Mouse (Mus musculus) heart, postnatal 0 days (tissue): ENCODE measurements at regions not wholly inside any gene's neighbourhood (a gene's known extent, or its start where the extent isn't known, plus 50 kb on each side); places are given as distances from the start of the nearest gene placed in this dataset.
"Not testable (repeated sequence)": the region's sequence is repeated elsewhere in the genome, so short reads cannot be mapped to it uniquely, and the experiment has no call there.

Experiments used
- ATAC-seq: fragments of 200-750 bp; cut with Nextera tagmentation; 2 replicates; pipeline ENCODE4 v1.8.0; 2017; ENCODE audit warnings: low read depth, moderate number of reproducible peaks, moderate library complexity; ENCODE audit not compliant: insufficient read depth
- DNase-seq: peaks from one replicate; pipeline ENCODE4 v3.0.0-alpha.2; 2016; ENCODE audit warnings: low spot score
- H3K27ac ChIP-seq: fragments of 300-500 bp; sonication (generic); 2 replicates; pipeline ENCODE4 v1.5.1; 2014; ENCODE audit warnings: low read depth, mild to moderate bottlenecking
- H3K27me3 ChIP-seq: fragments of 300-500 bp; sonication (generic); 2 replicates; pipeline ENCODE4 v1.6.1; 2014; ENCODE audit warnings: low read length, mixed read lengths; ENCODE audit not compliant: control insufficient read depth, insufficient read depth
- H3K36me3 ChIP-seq: fragments of 300-500 bp; sonication (generic); replicated peaks from 2 replicates; pipeline ENCODE4 v1.6.1; 2014; ENCODE audit warnings: low read length, mixed read lengths; ENCODE audit not compliant: control insufficient read depth, insufficient read depth
- H3K4me1 ChIP-seq: fragments of 300-500 bp; sonication (generic); 2 replicates; pipeline ENCODE4 v1.6.1; 2014; ENCODE audit warnings: antibody characterized with exemption; ENCODE audit not compliant: control insufficient read depth, insufficient read depth
- H3K4me2 ChIP-seq: fragments of 300-500 bp; sonication (generic); 2 replicates; pipeline ENCODE4 v1.6.1; 2014; ENCODE audit warnings: low read depth, mild to moderate bottlenecking, low read length, moderate library complexity
- H3K4me3 ChIP-seq: fragments of 300-500 bp; sonication (generic); 2 replicates; pipeline ENCODE4 v1.5.1; 2014; ENCODE audit warnings: low read depth, low read length
- H3K9ac ChIP-seq: fragments of 300-500 bp; sonication (generic); replicated peaks from 2 replicates; pipeline ENCODE4 v1.6.1; 2014; ENCODE audit warnings: low read depth, low read length, mixed read lengths
- H3K9me3 ChIP-seq: fragments of 300-500 bp; sonication (generic); replicated peaks from 2 replicates; pipeline ENCODE4 v1.6.1; 2016; ENCODE audit warnings: low read length; ENCODE audit not compliant: control insufficient read depth
- CTCF ChIP-seq: IDR thresholded peaks from 2 replicates; pipeline ENCODE4 v1.5.1; 2016; ENCODE audit warnings: antibody characterized with exemption, control low read depth, low read depth
- EP300 ChIP-seq: IDR thresholded peaks from 2 replicates; pipeline ENCODE4 v1.6.1; 2016; ENCODE audit warnings: antibody characterized with exemption, low read depth
- WGBS: fragments of 180-500 bp; shearing (Covaris S2); extraction: QIAGEN DNeasy Blood & Tissue Kit; methylation state at CpG from one replicate; pipeline ENCODE4 v1.1.7; 2014; 5-methylcytosine and 5-hydroxymethylcytosine counted together

GRCm38 (mm10) chr3:18524011-18524410 is 575.8 kb downstream of the Cypt12 start:
- no peak for DNase-seq
- ATAC-seq = no peak

GRCm38 (mm10) chr3:18557201-18557600 is 609.0 kb downstream of the Cypt12 start:
- DNase-seq (no peak), ATAC-seq (no peak)
- no peak overlapping the region for H3K4me2 ChIP-seq
- H3K9ac ChIP-seq = no peak overlapping the region
- no peak overlapping the region for H3K27ac ChIP-seq
- no peaks in the 10 kb centered on the region for H3K4me1 ChIP-seq
- 78% methylated on average over 2 of the region's 2 CpGs for WGBS
- H3K36me3 ChIP-seq = no peaks in the 10 kb centered on the region
- H3K4me3 ChIP-seq = no peak overlapping the region
- TF ChIP-seq CTCF (no peak), EP300 (no peak)
- H3K27me3 ChIP-seq = no peaks in the 10 kb centered on the region
- H3K9me3 ChIP-seq = no peaks in the 10 kb centered on the region

More at GRCm38 (mm10) chr3:18524011-18524410, 575.8 kb downstream of the Cypt12 start:
- no peaks in the 10 kb centered on the region for H3K36me3 ChIP-seq
- H3K9me3 ChIP-seq = no peaks in the 10 kb centered on the region
- H3K4me2 ChIP-seq = no peak overlapping the region
- no peak for TF ChIP-seq CTCF
- no peak for TF ChIP-seq EP300
- no peaks in the 10 kb centered on the region for H3K4me1 ChIP-seq
- 51% methylated on average over 2 of the region's 2 CpGs for WGBS
- no peak overlapping the region for H3K27ac ChIP-seq
- H3K27me3 ChIP-seq = no peaks in the 10 kb centered on the region
- no peak overlapping the region for H3K9ac ChIP-seq
- no peak overlapping the region for H3K4me3 ChIP-seq

- ATAC-seq (no peak), DNase-seq (no peak)
- H3K4me3 ChIP-seq = no peak overlapping the region
- TF ChIP-seq EP300 = no peak
- TF ChIP-seq CTCF = no peak
- H3K4me2 ChIP-seq = no peak overlapping the region
- no peaks in the 10 kb centered on the region for H3K36me3 ChIP-seq
- H3K9ac ChIP-seq = no peak overlapping the region
- no peaks in the 10 kb centered on the region for H3K9me3 ChIP-seq
- H3K4me1 ChIP-seq = no peaks in the 10 kb centered on the region
- WGBS = 59% methylated on average over 4 of the region's 4 CpGs
- no peaks in the 10 kb centered on the region for H3K27me3 ChIP-seq
- H3K27ac ChIP-seq = no peak overlapping the region
Measured at GRCm38 (mm10) chr3:18560282-18560785, 612.1 kb downstream of the Cypt12 start.

GRCm38 (mm10) chr3:18580911-18581626 is 632.9 kb downstream of the Cypt12 start:
- not testable (repeated sequence) for H3K4me2 ChIP-seq, H3K27ac ChIP-seq, H3K4me1 ChIP-seq, H3K9me3 ChIP-seq, H3K36me3 ChIP-seq, H3K27me3 ChIP-seq, DNase-seq, ATAC-seq, H3K9ac ChIP-seq, H3K4me3 ChIP-seq
- 65% methylated on average over 12 of the region's 12 CpGs for WGBS

GRCm38 (mm10) chr3:18620608-18621007 is 672.4 kb downstream of the Cypt12 start:
- WGBS = 23% methylated on average over 7 of the region's 7 CpGs
- no peaks in the 10 kb centered on the region for H3K9me3 ChIP-seq

GRCm38 (mm10) chr3:18623831-18624304 is 675.7 kb downstream of the Cypt12 start:
- no peaks in the 10 kb centered on the region for H3K9me3 ChIP-seq
- peak overlapping the region; percentile 53; the same call in 1 of the 2 replicates for H3K9ac ChIP-seq
- H3K36me3 ChIP-seq = no peaks in the 10 kb centered on the region
- ATAC-seq (peak; percentile 66), DNase-seq (peak; percentile 84)
- TF ChIP-seq CTCF (peak; percentile 70), EP300 (no peak)
- no peaks in the 10 kb centered on the region for H3K27me3 ChIP-seq
- peak overlapping the region; percentile 74 for H3K27ac ChIP-seq
- H3K4me3 ChIP-seq = peak overlapping the region; percentile 49
- H3K4me1 ChIP-seq = 0 out of 2 replicates have a peak, but pooled peaks cover 5% of the 10 kb centered on the region
- peak overlapping the region; percentile 73 for H3K4me2 ChIP-seq
- 3% methylated on average over 4 of the region's 4 CpGs for WGBS

More at GRCm38 (mm10) chr3:18620608-18621007, 672.4 kb downstream of the Cypt12 start:
- H3K4me1 ChIP-seq = 0 out of 2 replicates have a peak, but pooled peaks cover 5% of the 10 kb centered on the region
- H3K4me2 ChIP-seq = no peak overlapping the region
- no peaks in the 10 kb centered on the region for H3K27me3 ChIP-seq
- DNase-seq = no peak
- TF ChIP-seq EP300 (no peak), CTCF (no peak)
- no peak overlapping the region for H3K4me3 ChIP-seq
- ATAC-seq = no peak
- no peak overlapping the region for H3K27ac ChIP-seq
- no peak overlapping the region for H3K9ac ChIP-seq
- no peaks in the 10 kb centered on the region for H3K36me3 ChIP-seq
